8 mouse cellular contexts compared by ENCODE assay signal in the genomic region with DNA sequence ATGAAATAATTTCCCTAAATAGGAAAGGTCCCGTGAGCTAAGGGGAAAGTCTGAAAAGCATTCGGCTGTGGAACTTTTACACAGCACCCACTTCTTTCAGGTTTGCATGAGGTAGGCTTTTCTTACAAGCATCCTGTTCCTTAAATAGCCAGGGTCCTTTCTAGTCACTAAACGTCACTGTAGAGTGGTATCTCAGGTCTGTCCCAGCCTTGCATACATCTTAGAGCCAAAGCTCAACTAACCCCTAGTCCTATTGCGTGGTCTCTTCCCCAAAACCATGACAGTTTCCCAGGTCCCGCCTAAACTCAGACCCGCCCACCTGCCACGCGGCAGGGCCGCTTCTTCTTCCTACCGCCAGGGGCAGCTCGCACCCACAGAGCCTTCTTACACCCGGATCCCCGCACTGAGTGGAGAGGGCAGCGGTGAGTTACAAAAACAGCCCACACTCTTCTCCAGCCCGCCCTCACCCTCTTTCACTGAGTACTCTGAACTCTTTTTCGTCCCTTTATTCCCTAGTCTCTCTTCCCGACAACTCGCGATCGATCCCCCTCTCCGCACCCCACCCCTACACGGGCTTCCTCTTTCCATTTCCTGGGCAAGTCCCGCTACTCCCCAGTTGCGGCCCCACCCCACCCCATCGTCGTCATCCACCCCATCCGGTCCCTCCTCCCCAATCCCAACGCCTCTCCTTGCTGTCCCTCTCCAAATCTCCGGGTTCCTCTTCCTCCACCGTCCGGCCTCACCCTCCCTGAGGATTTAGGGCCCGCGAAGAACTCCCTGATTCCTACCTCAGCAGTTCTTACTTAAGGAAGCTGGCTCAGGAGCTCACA. TPM values are rescaled to one million over a fixed set of nuclear protein-coding genes. Genes with fewer than 3 reads are reported as not detected.
DNase-seq lines count a peak whose midpoint lies in the region; ATAC-seq and TF ChIP-seq lines count a peak whose summit lies in the region.

A gene (plus strand): TSS at position 170 of the 830 bp plus-strand sequence.

- H3K9me3 ChIP-seq in hindbrain, embryonic 10.5 days = no peaks in the 10 kb centered on the region

- in situ Hi-C loops in Patski (cut with MboI; ENCODE audit: low pct_unique_long_range_greater_than_20kb) = no loop called here

- H3K27me3 ChIP-seq in Patski = peaks cover 1% of the 10 kb centered on the region
- no peaks in the 10 kb centered on the region for H3K27me3 ChIP-seq in hindbrain, embryonic 10.5 days (ENCODE audit: insufficient read depth, poor library complexity, severe bottlenecking)

- H3K27ac ChIP-seq in hindbrain, embryonic 10.5 days = peak within 1 kb of the TSS; percentile 93

- no peak for TF ChIP-seq CTCF in Patski (IDR thresholded peaks at IDR 0.05)

- H3K4me3 ChIP-seq in hindbrain, embryonic 10.5 days = peak within 1 kb of the TSS; percentile 65

- peak; percentile 83 for ATAC-seq in Patski

- 4% methylated on average over 33 of the region's 33 CpGs for WGBS in hindbrain, embryonic 10.5 days

- H3K4me1 ChIP-seq in hindbrain, embryonic 10.5 days (replicated peaks) = peaks cover 29% of the 10 kb centered on the region

- peak; percentile 39 for DNase-seq in Patski (ENCODE audit: low read depth, low spot score)
- peak; percentile 28 for DNase-seq in cerebellum, adult 8-10 months
- DNase-seq in forelimb bud, embryonic 11.5 days (ENCODE audit: low read depth, low spot score) = peak; percentile 87
- peak; percentile 89 for DNase-seq in hindbrain, embryonic 10.5 days (ENCODE audit: low spot score)
- DNase-seq in layer of hippocampus, postnatal 10 days (ENCODE audit: low spot score in 2 of 2) = peak; percentile 57 to 70
- DNase-seq in lung, postnatal 4 days = peak; percentile 92
- peak; percentile 89 for DNase-seq in retina, postnatal 1 day
- peak; percentile 78 to 87 for DNase-seq in urinary bladder, adult 18-20 months (ENCODE audit: low spot score in 2 of 2)

- POLR2A ChIA-PET in Patski (lab: Charles Lee) = interaction anchor here (0.6 to 0.9 kb wide), 3 partner anchors 24 to 91 kb away, joined by 3 to 7 read pairs (median 3); no protein-coding TSS in a partner anchor

- CTCF ChIA-PET in Patski (lab: Charles Lee) = interaction anchor here (0.7 to 2.9 kb wide), 9 partner anchors 11 to 107 kb away, joined by 3 to 16 read pairs (median 3); no protein-coding TSS in a partner anchor

- H3K36me3 ChIP-seq in hindbrain, embryonic 10.5 days = peaks cover 18% of the 10 kb centered on the region

RNA-seq across cellular contexts. Expression of the gene that starts here (rescaled TPM):
- 18.3 TPM for polyA plus RNA-seq in Patski (2021)
- 16.8 and 17.0 TPM in 2 replicates for polyA plus RNA-seq in hindbrain, embryonic 10.5 days (2016; fragmentation: Nextera tagmentation; extraction: Ambion mirVana)
- total RNA-seq in layer of hippocampus, postnatal 10 days (2021) = 1 to 10 TPM; 4.2 to 5.0 TPM

Comparison
In these comparisons a context has a peak if more than half of its experiments do, and no peak if none do; other contexts are left out.
1. Peak in every context shown above with its lines: DNase-seq, ATAC-seq, H3K4me3 ChIP-seq and H3K27ac ChIP-seq.
2. DNase-seq: peak in every context shown above with its lines; median percentile 92 in lung, postnatal 4 days; 89 in hindbrain, embryonic 10.5 days; 89 in retina, postnatal 1 day; 87 in forelimb bud, embryonic 11.5 days; 82 in urinary bladder, adult 18-20 months; 64 in layer of hippocampus, postnatal 10 days; 39 in Patski; 28 in cerebellum, adult 8-10 months.